Mouse (Mus musculus): ENCODE measurements around the gene Wee1.
"Not testable (repeated sequence)": the region's sequence is repeated elsewhere in the genome, so short reads cannot be mapped to it uniquely, and the experiment has no call there.

Gene Wee1

DNA sequence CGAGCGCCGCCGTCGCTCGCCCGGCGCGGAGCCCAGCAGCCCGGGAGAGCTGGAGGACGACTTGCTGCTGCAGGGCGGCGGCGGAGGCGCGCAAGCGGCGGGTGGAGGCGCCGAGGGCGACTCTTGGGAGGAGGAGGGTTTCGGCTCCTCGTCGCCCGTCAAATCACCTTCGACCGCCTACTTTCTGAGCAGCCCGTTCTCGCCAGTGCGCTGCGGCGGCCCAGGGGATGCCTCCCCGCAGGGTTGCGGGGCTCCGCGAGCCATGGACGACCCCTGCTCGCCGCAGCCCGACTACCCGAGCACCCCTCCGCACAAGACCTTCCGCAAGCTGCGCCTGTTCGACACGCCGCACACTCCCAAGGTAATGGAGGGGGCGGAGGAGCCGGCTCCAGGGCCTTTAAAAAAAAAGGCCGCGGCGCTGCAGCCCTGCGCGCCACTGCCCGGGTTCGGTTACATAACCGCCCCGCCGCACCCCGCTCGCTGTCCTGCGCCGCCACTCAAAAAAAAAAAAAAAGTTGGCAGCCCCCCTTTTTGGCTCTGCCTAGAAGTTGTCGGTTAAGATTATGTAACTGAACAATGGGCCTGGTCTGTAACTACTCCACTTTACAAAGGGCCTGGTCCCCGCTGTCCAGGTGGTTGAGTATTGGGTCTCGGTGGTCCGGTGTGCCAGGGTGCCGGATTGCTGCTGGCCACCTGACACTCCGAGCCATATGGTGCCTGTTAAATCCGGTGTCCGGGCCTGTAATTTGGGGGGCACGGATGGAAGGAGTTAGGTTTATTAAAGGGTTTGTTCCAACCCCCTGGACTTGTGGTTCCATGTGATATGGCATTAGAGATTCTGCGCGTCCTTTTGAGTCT is 948 bp downstream of the Wee1 start:
- DNase-seq (ENCODE audit: low spot score in 2 of 2): peak; percentile 29 to 53

DNA sequence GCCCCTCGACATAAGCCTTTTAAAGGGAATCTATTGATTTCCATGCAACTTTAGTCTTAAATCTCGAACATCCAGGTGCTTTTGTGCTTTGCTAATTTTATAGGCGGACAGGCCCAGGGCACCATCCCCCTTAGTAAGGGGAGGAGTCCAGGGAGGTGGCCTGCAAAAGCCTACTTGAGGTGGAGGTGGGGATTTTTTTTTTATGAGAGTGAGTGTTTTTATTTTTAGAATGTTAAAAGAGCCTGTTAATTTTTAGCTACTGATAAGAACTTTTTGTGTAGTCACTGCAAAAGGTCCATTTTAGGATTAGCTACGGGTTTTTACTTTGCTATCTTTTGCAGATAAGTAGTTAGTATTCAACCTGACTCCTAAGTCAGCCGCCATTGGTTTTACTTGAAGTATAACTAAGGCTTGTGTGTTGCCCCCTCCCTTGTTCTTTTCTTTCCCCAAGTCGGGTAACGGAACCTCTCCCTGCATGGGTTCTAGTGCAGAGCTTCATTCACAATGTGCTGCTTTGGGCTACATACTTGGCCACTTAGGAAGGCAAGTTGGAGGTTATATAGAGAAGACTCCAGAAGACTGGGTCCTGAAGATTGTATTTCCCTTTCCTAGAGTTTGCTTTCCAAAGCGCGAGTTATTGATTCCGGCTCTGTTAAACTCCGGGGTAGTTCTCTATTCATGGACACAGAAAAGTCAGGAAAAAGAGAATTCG is 2.2 kb downstream of the Wee1 start:
- no peak for DNase-seq (ENCODE audit: low spot score in 2 of 2)

GRCm38 (mm10) chr7:110128566-110128965 is 6.7 kb downstream of the Wee1 start:
- no peak for DNase-seq (ENCODE audit: low spot score in 2 of 2)

- DNase-seq (ENCODE audit: low spot score in 2 of 2): not testable (repeated sequence)
These were observed 10.4 kb downstream of the Wee1 start for GRCm38 (mm10) chr7:110132272-110132671.

- DNase-seq (ENCODE audit: low spot score in 2 of 2): no peak
These were observed 12.1 kb downstream of the Wee1 start for GRCm38 (mm10) chr7:110133988-110134387.

DNA sequence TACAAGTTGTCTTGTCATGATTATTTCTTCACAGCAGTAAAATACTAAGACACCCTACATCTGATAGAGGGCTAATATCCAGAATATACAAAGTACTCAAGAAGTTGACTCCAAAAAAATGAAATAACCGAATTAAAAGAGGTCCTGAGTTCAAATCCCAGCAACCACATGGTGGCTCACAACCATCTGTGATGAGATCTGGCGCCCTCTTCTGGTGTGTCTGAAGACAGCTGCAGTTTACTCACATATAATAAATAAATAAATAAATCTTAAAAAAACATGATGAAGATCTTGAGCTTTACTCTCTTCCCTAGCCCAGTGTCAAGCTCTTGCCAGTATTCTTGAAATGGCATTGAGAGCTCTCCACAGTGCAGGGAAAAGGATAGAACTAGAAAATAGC is 16.7 kb downstream of the Wee1 start:
- DNase-seq (ENCODE audit: low spot score in 2 of 2): no peak

- DNase-seq (ENCODE audit: low spot score in 2 of 2): no peak
These were observed 22.0 kb downstream of the Wee1 start for GRCm38 (mm10) chr7:110143863-110144262.

- no peak for DNase-seq (ENCODE audit: low spot score in 2 of 2)
These were observed 31.0 kb downstream of the Wee1 start for GRCm38 (mm10) chr7:110152891-110153290.

- DNase-seq (ENCODE audit: low spot score in 2 of 2): no peak
These were observed 34.9 kb downstream of the Wee1 start for GRCm38 (mm10) chr7:110156712-110157260.

- DNase-seq (ENCODE audit: low spot score in 2 of 2): no peak
These were observed 35.5 kb downstream of the Wee1 start for GRCm38 (mm10) chr7:110157261-110157910.

DNA sequence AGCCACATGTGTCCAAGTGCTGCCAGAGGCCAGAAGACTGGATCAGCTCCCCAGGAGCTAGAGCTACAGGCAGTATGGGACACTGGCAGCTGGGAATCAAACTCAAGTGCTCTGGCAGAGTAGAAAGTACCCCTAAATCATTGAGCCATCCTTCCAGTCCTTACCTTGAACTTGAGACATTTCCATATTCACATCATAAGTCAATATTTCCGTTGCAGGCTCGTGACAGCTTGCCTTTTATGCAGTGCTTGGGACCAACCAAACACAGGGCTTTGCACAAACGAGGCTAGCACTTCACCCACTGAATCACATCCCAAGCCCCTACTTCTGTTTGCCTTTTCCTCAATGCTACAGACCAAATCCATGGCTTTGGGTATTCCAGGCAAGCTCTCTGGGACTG is 36.2 kb downstream of the Wee1 start:
- no peak for DNase-seq (ENCODE audit: low spot score in 2 of 2)

DNA sequence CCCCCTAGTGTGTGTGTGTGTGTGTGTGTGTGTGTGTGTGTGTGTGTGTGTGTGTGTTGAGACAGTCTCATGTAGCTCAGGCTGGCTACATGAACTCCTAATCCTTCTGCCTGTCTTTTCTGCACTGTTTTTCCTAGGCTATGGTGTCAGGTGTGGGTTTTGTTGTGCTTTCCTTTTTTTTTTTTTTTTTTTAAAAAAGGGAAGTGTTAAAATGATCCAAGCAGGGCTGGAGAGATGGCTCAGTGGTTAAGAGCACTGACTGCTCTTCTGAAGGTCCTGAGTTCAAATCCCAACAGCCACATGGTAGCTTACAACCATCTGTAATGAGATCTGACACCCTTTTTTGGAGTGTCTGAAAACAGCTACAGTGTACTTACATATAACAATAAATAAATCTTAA is 38.3 kb downstream of the Wee1 start:
- DNase-seq (ENCODE audit: low spot score in 2 of 2): not testable (repeated sequence)

GRCm38 (mm10) chr7:110160601-110161000 is 38.8 kb downstream of the Wee1 start:
- no peak for DNase-seq (ENCODE audit: low spot score in 2 of 2)

DNA sequence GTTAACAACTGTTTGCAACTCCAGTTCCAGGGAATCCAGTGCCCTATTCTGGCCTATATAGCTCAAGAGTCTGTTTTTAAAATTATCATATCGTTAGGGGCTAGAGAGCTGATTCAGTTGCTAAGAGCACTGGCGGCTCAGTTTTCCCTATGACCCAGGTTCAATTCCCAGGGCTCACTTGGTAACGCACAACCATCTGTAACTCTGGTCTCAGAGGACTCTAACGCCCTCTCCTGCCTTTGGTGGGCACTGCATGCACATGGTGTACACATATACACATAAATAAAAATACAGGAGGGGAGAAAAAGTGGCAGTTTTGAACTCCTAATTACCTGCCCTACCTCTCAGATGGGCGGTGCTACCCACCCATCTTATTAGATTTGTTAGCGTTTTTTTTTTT is 41.2 kb downstream of the Wee1 start:
- DNase-seq (ENCODE audit: low spot score in 2 of 2): no peak

- peak; percentile 61 to 76 for DNase-seq (ENCODE audit: low spot score in 2 of 2)
These were observed 42.3 kb downstream of the Wee1 start for GRCm38 (mm10) chr7:110164103-110164681.

DNA sequence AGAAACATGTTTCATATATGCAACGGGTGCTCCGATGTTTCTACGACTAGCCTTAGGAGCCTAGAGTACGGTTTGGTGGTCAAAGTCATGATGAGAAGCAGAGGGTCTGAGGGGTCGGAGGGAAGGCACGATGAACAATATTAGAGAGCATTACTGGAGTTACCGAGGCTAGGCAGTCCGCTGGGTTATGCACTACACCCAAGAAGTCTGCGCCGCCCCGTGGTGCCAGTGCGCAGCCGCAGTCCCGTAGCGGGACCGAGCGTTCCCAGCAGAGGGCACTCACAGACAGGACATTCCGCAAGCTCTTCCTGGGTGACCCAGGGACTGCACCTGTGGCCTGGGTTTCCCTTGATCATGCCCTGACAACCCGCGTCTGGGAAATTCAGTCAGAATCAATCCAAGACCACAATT is 42.9 kb downstream of the Wee1 start:
- DNase-seq (ENCODE audit: low spot score in 2 of 2): peak; percentile 79 to 89

GRCm38 (mm10) chr7:110166233-110166632 is 44.4 kb downstream of the Wee1 start:
- no peak for DNase-seq (ENCODE audit: low spot score in 2 of 2)

- no peak for DNase-seq (ENCODE audit: low spot score in 2 of 2)
These were observed 57.4 kb downstream of the Wee1 start for GRCm38 (mm10) chr7:110179208-110179607.

- no peak for DNase-seq (ENCODE audit: low spot score in 2 of 2)
These were observed 58.8 kb downstream of the Wee1 start for GRCm38 (mm10) chr7:110180613-110181012.

- DNase-seq (ENCODE audit: low spot score in 2 of 2): no peak
These were observed 59.6 kb downstream of the Wee1 start for GRCm38 (mm10) chr7:110181446-110181845.

- no peak for DNase-seq (ENCODE audit: low spot score in 2 of 2)
These were observed 62.8 kb downstream of the Wee1 start for GRCm38 (mm10) chr7:110184608-110185007.

DNA sequence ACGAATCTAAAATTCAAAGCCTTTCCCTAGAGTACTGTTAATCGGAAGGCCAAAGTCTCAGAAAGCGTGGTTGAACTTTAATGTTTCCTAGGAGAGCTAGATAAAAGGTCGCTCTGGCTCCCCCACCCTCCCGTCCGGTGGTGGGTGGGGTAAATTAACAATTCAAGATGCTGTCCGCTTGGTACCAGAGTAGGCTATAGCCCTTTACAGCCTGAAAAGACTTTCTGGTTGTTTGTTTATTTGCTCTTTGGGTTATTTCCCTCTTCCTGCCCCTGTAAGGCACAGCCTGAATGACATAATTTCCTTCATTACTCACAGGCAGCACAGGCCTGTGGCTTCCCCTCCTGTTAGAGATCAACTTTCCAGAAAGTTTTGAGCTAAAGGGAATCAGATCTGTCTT is 68.1 kb downstream of the Wee1 start:
- DNase-seq (ENCODE audit: low spot score in 2 of 2): no peak

Data from frontal cortex, postnatal 10 days (tissue).